Mouse (Mus musculus) neural tube, embryonic 14.5 days (tissue): ENCODE data around the gene Nek10. TPM values are rescaled to one million over a fixed set of nuclear protein-coding genes. Genes with fewer than 3 reads are reported as not detected.
"Not testable (repeated sequence)": the region's sequence is repeated elsewhere in the genome, so short reads cannot be mapped to it uniquely, and the experiment has no call there.

Experiments used
- ATAC-seq: fragments of 200-750 bp; cut with Nextera tagmentation; 2 replicates; pipeline ENCODE4 v1.8.0; 2017; ENCODE audit warnings: low read depth, mild to moderate bottlenecking, moderate TSS enrichment, moderate library complexity
- H3K27ac ChIP-seq: fragments of 300-500 bp; sonication (generic); 2 replicates; pipeline ENCODE4 v1.5.1; 2014; ENCODE audit warnings: low read depth, mild to moderate bottlenecking, control low read depth, low read length, moderate library complexity, mixed read lengths
- H3K27me3 ChIP-seq: fragments of 300-500 bp; sonication (generic); 2 replicates; pipeline ENCODE4 v1.6.1; 2014; ENCODE audit warnings: low read length; ENCODE audit not compliant: control insufficient read depth, insufficient read depth
- H3K36me3 ChIP-seq: fragments of 300-500 bp; sonication (generic); 2 replicates; pipeline ENCODE4 v1.6.1; 2014; ENCODE audit warnings: low read length, mixed read lengths; ENCODE audit not compliant: control insufficient read depth, insufficient read depth
- H3K4me1 ChIP-seq: fragments of 300-500 bp; sonication (generic); 2 replicates; pipeline ENCODE4 v1.6.1; 2014; ENCODE audit warnings: low read length; ENCODE audit not compliant: control insufficient read depth, insufficient read depth
- H3K4me2 ChIP-seq: fragments of 300-500 bp; sonication (generic); 2 replicates; pipeline ENCODE4 v1.6.1; 2014; ENCODE audit warnings: mild to moderate bottlenecking, low read depth, low read length, control low read depth
- H3K4me3 ChIP-seq: fragments of 300-500 bp; sonication (generic); 2 replicates; pipeline ENCODE4 v1.5.1; 2014; ENCODE audit warnings: low read depth, low read length, control low read depth, mixed read lengths
- H3K9ac ChIP-seq: fragments of 300-500 bp; sonication (generic); replicated peaks from 2 replicates; pipeline ENCODE4 v1.6.1; 2014; ENCODE audit warnings: low read depth, mild to moderate bottlenecking, control low read depth, low read length, mixed read lengths
- H3K9me3 ChIP-seq: fragments of 300-500 bp; sonication (generic); 2 replicates; pipeline ENCODE4 v1.6.1; 2016; ENCODE audit warnings: low read length; ENCODE audit not compliant: control insufficient read depth
- WGBS: fragments of 180-500 bp; shearing (Covaris S2); extraction: QIAGEN DNeasy Blood & Tissue Kit; methylation state at CpG from one replicate; pipeline ENCODE4 v1.1.7; 2014; 5-methylcytosine and 5-hydroxymethylcytosine counted together
- polyA plus RNA-seq: library from polyadenylated mRNA; unstranded; fragments of >200 nt; fragmentation: Nextera tagmentation; extraction: Ambion mirVana; gene quantifications from 2 replicates; pipeline ENCODE4 v1.2.1, GENCODE M21; 2014

The Nek10 gene
- polyA plus RNA-seq, 1 experiment from 2014 or later: 0.04 TPM

GRCm38 (mm10) chr14:14991642-14992041 is 188.4 kb downstream of the Nek10 start:
- Histone ChIP-seq H3K4me3 (no peak overlapping the region), H3K4me1 (no peaks in the 10 kb centered on the region), H3K27me3 (no peaks in the 10 kb centered on the region), H3K4me2 (no peak overlapping the region), H3K9ac (no peak overlapping the region), H3K9me3 (no peaks in the 10 kb centered on the region), H3K36me3 (no peaks in the 10 kb centered on the region), H3K27ac (no peak overlapping the region)
- no peak for ATAC-seq
- 87% methylated on average over 2 of the region's 2 CpGs for WGBS

DNA sequence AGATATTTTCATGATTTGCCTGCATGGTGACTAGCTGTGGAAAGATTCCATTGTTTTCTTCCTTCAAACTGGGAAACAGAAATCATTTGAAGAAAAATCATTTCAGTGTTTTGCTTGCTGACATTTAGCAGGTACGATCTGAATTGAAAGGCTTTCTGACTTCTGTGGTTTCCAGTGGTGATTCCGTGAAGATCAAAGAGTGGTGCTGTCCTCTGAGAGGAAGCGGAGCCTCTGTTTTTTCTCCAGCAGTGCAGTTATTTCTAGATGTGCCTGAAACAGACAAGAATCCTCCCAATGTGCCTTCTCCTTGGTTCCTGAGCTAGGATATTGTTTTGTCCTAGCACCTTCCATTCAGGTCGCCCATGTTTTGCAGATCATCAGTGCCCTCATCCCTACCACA is 208.2 kb downstream of the Nek10 start:
- no peaks in the 10 kb centered on the region for H3K36me3 ChIP-seq
- ATAC-seq: no peak
- H3K27me3 ChIP-seq: no peaks in the 10 kb centered on the region
- no peak overlapping the region for H3K4me3 ChIP-seq
- no peak overlapping the region for H3K27ac ChIP-seq
- no peaks in the 10 kb centered on the region for H3K9me3 ChIP-seq
- no peak overlapping the region for H3K4me2 ChIP-seq
- no peak overlapping the region for H3K9ac ChIP-seq
- WGBS: 81% methylated on average over 4 of the region's 4 CpGs
- no peaks in the 10 kb centered on the region for H3K4me1 ChIP-seq

DNA sequence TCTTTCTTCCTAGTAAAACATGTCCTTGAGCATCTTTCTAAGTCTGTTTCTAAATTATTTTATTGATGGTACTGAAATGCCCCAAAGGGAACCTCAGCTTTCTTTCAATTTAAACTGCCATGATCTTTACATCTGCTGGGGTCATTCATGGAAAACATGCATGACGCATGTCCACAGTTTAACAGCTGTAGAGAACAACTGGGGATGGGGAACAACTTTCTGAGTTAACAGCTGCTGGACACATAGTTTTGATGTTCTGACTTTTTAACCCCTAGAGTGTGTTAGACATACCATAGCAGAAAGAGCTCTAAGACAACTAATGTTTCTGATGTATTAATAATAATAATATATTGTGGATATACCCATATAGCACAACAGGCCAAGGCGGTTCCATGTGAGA is 211.6 kb downstream of the Nek10 start:
- Histone ChIP-seq H3K4me1 (no peaks in the 10 kb centered on the region), H3K9ac (no peak overlapping the region), H3K4me3 (no peak overlapping the region), H3K4me2 (no peak overlapping the region), H3K36me3 (no peaks in the 10 kb centered on the region), H3K27ac (no peak overlapping the region), H3K9me3 (no peaks in the 10 kb centered on the region), H3K27me3 (no peaks in the 10 kb centered on the region)
- WGBS: 83% methylated on average over 2 of the region's 2 CpGs
- ATAC-seq: no peak

DNA sequence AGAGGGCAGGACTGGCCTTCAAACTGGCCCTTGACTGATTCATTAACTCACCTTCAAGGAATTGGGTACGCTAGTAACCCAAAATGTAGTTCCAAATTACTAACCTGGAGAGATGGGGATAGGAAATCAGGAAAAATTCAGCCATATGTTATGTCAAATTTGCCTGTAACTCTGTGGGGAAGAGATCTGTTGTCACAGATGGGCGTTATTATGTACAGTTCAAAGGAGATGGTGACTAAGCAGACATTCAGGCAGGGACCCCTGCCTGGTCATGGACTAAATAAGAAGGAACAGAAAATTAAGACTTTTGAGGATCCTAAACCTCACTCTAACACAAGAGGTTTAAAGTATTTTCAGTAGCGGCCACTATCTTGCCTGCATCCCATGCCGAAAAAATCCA is 227.4 kb downstream of the Nek10 start:
- H3K9ac ChIP-seq, H3K36me3 ChIP-seq, H3K9me3 ChIP-seq, H3K4me1 ChIP-seq, H3K27ac ChIP-seq, H3K4me2 ChIP-seq, H3K27me3 ChIP-seq, H3K4me3 ChIP-seq, ATAC-seq: not testable (repeated sequence)
- 95% methylated on average over 4 of the region's 4 CpGs for WGBS

GRCm38 (mm10) chr14:15034638-15035037 is 231.4 kb downstream of the Nek10 start:
- not testable (repeated sequence) for ATAC-seq, H3K4me3 ChIP-seq, H3K4me1 ChIP-seq, H3K27me3 ChIP-seq, H3K4me2 ChIP-seq, H3K9me3 ChIP-seq, H3K36me3 ChIP-seq, H3K9ac ChIP-seq, H3K27ac ChIP-seq
- WGBS: 82% methylated on average over 8 of the region's 8 CpGs

DNA sequence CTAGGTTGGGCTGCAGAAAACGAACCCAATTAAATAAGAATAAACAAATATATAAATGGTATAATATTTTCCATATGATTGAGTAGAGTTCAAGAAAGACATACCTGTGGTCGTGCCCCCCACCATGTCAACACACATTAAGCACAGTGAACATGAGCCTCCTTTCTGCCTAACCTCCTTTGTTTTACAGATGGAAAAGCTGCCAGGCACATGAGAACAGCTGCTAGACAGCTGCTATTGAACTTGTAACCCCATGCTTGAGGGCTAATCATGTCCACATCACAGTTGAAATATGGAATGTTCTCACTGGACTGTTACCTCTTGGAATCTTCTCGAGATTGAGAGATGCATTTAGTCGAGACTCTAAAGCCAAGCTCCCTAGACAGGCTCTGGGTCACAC is 245.0 kb downstream of the Nek10 start:
- ATAC-seq: no peak
- no peaks in the 10 kb centered on the region for H3K27me3 ChIP-seq
- H3K4me1 ChIP-seq: no peaks in the 10 kb centered on the region
- no peak overlapping the region for H3K4me3 ChIP-seq
- H3K4me2 ChIP-seq: no peak overlapping the region
- no peaks in the 10 kb centered on the region for H3K9me3 ChIP-seq
- no peak overlapping the region for H3K27ac ChIP-seq
- 81% methylated on average over 4 of the region's 4 CpGs for WGBS
- H3K36me3 ChIP-seq: no peaks in the 10 kb centered on the region
- no peak overlapping the region for H3K9ac ChIP-seq

DNA sequence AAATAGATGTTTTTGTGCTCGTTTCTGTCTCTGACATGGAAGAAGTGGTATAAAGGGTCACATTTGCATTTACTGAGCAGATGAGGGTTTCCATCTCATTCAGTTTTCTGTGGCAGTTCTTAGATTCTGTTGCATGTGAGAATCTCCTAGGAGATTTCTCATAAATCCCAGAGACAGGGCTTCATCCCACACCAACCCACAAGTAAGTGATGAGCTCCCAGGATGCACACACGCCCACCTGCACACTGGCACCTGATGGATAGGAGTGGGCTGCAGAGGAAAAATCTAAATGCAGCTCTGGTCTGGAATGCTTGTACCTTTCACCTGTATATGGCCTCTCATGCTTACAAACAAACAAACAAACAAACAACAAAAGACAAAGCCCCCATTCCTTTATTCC is 258.3 kb downstream of the Nek10 start:
- WGBS: 67% methylated on average over 2 of the region's 2 CpGs
- Histone ChIP-seq H3K9ac (no peak overlapping the region), H3K4me2 (no peak overlapping the region), H3K4me1 (no peaks in the 10 kb centered on the region), H3K36me3 (no peaks in the 10 kb centered on the region), H3K9me3 (no peaks in the 10 kb centered on the region), H3K4me3 (no peak overlapping the region), H3K27ac (no peak overlapping the region), H3K27me3 (no peaks in the 10 kb centered on the region)
- ATAC-seq: no peak

Other genes starting within 250 kb of the Nek10 start
- 28.8 and 35.5 TPM in 2 replicates for gene Slc4a7, start 101.1 kb upstream of the Nek10 start, polyA plus RNA-seq